Mouse (Mus musculus): ENCODE measurements around the gene Mb.

DNA sequence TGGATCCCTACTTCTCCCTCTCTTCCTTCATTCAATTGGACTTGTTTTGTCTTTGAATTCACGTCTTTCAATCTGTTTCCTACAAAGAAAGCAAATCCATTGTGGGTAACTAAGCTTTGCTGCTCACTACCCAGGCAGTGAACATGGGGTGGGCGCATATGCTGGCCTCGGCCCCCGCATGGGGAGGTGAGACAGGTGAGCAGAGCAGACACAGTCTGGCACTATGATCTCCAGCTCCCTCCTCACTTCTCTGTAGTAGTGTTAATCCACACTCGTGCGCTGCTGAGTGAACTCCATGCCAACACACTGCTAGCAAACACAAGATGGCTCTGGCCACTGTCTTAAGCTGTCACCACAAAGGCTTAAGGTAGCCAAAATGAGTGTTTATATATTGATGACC, 46.9 kb upstream of the Mb start:
- TF ChIP-seq MAFK (IDR thresholded peaks at IDR 0.05; ENCODE audit: insufficient read depth, low read depth, low read length) (no peak), ZNF384 (IDR thresholded peaks at IDR 0.05; ENCODE audit: low read depth, low read length) (no peak), CHD2 (IDR thresholded peaks at IDR 0.05; ENCODE audit: low read depth, low read length) (no peak)

Measured in ES-E14 (cell line).